Comparison of ENCODE assay signal across 27 mouse cellular contexts in the genomic region with DNA sequence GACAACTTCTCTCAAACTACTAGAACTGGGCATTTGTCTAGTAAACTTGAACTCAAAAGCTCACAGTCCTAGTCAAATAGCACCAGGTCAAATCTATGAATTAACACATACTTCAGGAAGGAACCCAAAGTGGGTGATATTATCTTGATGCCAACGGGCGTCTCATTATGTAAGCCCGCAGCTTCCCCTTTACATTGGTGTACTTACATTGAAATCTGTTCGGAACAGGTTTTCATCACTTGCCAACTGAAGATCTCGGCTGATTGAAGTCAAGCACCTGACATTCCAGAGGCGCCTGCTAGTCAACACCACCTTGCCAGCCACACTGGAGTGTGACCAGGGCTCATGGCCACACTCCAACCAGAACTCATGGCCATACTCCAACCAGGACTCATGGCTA.
A peak's percentile ranks its signal among the peaks of the same experiment; 100 is the strongest.
DNase-seq lines count a peak whose midpoint lies in the region; ATAC-seq lines count a peak whose summit lies in the region.
"Had no signal": no experiment of that assay in that cellular context is flagged by ENCODE, and none has a peak within 500 bp of the region (broad histone marks: within the 10 kb centered on the region; RNA-seq: fewer than 3 reads in every experiment).

No protein-coding gene starts in this region.

- DNase-seq in adrenal gland, postnatal 14 days: peak; percentile 10
- no peak for DNase-seq in adrenal gland, postnatal 25 days
- DNase-seq in midbrain, embryonic 11.5 days (ENCODE audit: low spot score, missing footprints): peak; percentile 14
- no peak for DNase-seq in midbrain, embryonic 10.5 days (ENCODE audit: low spot score)
- no peak for DNase-seq in urinary bladder, postnatal 36 days (ENCODE audit: low spot score in 2 of 2)
- DNase-seq in embryo, embryonic 10.5 days (ENCODE audit: low spot score): no peak
- DNase-seq: cerebellum, adult 11 months; cerebellum, adult 2 months; cerebellum, adult 9-11 months; cerebellum, postnatal 25 days; gastrocnemius, postnatal 10 days; gastrocnemius, postnatal 36 days; heart, postnatal 36 days; kidney, adult 18-20 months had no signal

- H3K4me2 ChIP-seq in midbrain, embryonic 11.5 days: no peak overlapping the region
- H3K4me2 ChIP-seq: forebrain, embryonic 13.5 days; heart, embryonic 12.5 days; heart, embryonic 15.5 days; hindbrain, embryonic 14.5 days had no signal

- no peaks in the 10 kb centered on the region for H3K27me3 ChIP-seq in midbrain, embryonic 11.5 days (ENCODE audit: control insufficient read depth, insufficient read depth, low read length)
- no peaks in the 10 kb centered on the region for H3K27me3 ChIP-seq in midbrain, embryonic 10.5 days (ENCODE audit: low read depth, poor library complexity, severe bottlenecking)
- H3K27me3 ChIP-seq: heart, embryonic 12.5 days; heart, embryonic 15.5 days had no signal

- H3K27ac ChIP-seq in midbrain, embryonic 11.5 days (ENCODE audit: low read depth, low read length): no peak overlapping the region
- H3K27ac ChIP-seq in midbrain, embryonic 10.5 days (replicated peaks): no peak overlapping the region
- H3K27ac ChIP-seq: forebrain, embryonic 10.5 days; forebrain, embryonic 13.5 days; heart, adult 2 months; heart, embryonic 15.5 days; hindbrain, embryonic 14.5 days; hindbrain, postnatal 0 days had no signal

- no peaks in the 10 kb centered on the region for H3K36me3 ChIP-seq in midbrain, embryonic 11.5 days (ENCODE audit: control insufficient read depth, insufficient read depth, low read length)
- no peaks in the 10 kb centered on the region for H3K36me3 ChIP-seq in midbrain, embryonic 10.5 days
- H3K36me3 ChIP-seq: forebrain, embryonic 10.5 days; heart, embryonic 12.5 days; heart, embryonic 15.5 days had no signal

- H3K9ac ChIP-seq in midbrain, embryonic 11.5 days (ENCODE audit: low read length): no peak overlapping the region
- H3K9ac ChIP-seq: forebrain, embryonic 13.5 days; heart, embryonic 12.5 days; heart, embryonic 15.5 days; hindbrain, embryonic 14.5 days had no signal

- no peaks in the 10 kb centered on the region for H3K4me1 ChIP-seq in midbrain, embryonic 11.5 days (ENCODE audit: control insufficient read depth, insufficient read depth, low read length)
- 0 out of 2 replicates have a peak, but pooled peaks cover 3% of the 10 kb centered on the region for H3K4me1 ChIP-seq in midbrain, embryonic 10.5 days

- no peak overlapping the region for H3K4me3 ChIP-seq in midbrain, embryonic 11.5 days (ENCODE audit: low read depth, low read length)
- no peak overlapping the region for H3K4me3 ChIP-seq in midbrain, embryonic 10.5 days
- H3K4me3 ChIP-seq: forebrain, embryonic 10.5 days; forebrain, embryonic 13.5 days; heart, adult 2 months; heart, embryonic 12.5 days; heart, embryonic 15.5 days had no signal

- WGBS in midbrain, embryonic 11.5 days: 94% methylated on average over 6 of the region's 6 CpGs
- WGBS in midbrain, embryonic 10.5 days: 92% methylated on average over 6 of the region's 6 CpGs

- ATAC-seq in midbrain, embryonic 11.5 days (ENCODE audit: low FRiP score): no peak
- peak; percentile 66 for ATAC-seq in granulocyte monocyte progenitor cell, adult 5-6 weeks (replicated peaks; ENCODE audit: poor library complexity, severe bottlenecking)
- ATAC-seq in megakaryocyte progenitor cell, adult 5-6 weeks (replicated peaks; ENCODE audit: poor library complexity): peak; percentile 63
- ATAC-seq: CD4-positive, CD25-positive, alpha-beta regulatory T cell, adult 4 months; forebrain, embryonic 13.5 days; forebrain, embryonic 16.5 days; hindbrain, postnatal 0 days; inflammation-experienced regulatory T-cells, adult 6 months; intestine, embryonic 16.5 days had no signal

- no peaks in the 10 kb centered on the region for H3K9me3 ChIP-seq in midbrain, embryonic 11.5 days (ENCODE audit: control insufficient read depth, low read length)
- no peaks in the 10 kb centered on the region; the same call in 1 of the 2 replicates for H3K9me3 ChIP-seq in midbrain, embryonic 10.5 days (replicated peaks)
- H3K9me3 ChIP-seq: forebrain, embryonic 13.5 days; heart, embryonic 12.5 days; heart, embryonic 15.5 days had no signal

Comparison
In these comparisons a context has a peak if more than half of its experiments do, and no peak if none do; other contexts are left out.
1. DNase-seq: peak in adrenal gland, postnatal 14 days (single experiment) and midbrain, embryonic 11.5 days (single experiment); none in adrenal gland, postnatal 25 days (single experiment), midbrain, embryonic 10.5 days (single experiment), urinary bladder, postnatal 36 days (0 of 2) and embryo, embryonic 10.5 days (single experiment).